Mouse (Mus musculus): ENCODE data around the gene Nynrin.

GRCm38 (mm10) chr14:55882171-55882641 is 28.4 kb downstream of the Nynrin start:
- TF ChIP-seq CTCF (IDR thresholded peaks at IDR 0.05; ENCODE audit: control insufficient read depth, insufficient read depth, insufficient replicate concordance, low read depth, low read length) (no peak), POLR2A (IDR thresholded peaks at IDR 0.05; ENCODE audit: control insufficient read depth, low read depth, low read length) (no peak)
